Mouse (Mus musculus) 3T3-L1 (cell line): ENCODE results near the gene Abhd4.

Experiments used
- DNase-seq: peaks from one replicate; pipeline ENCODE4 v3.0.0-alpha.2; 2015; ENCODE audit warnings: low read depth, low spot score

Abhd4 gene

DNA sequence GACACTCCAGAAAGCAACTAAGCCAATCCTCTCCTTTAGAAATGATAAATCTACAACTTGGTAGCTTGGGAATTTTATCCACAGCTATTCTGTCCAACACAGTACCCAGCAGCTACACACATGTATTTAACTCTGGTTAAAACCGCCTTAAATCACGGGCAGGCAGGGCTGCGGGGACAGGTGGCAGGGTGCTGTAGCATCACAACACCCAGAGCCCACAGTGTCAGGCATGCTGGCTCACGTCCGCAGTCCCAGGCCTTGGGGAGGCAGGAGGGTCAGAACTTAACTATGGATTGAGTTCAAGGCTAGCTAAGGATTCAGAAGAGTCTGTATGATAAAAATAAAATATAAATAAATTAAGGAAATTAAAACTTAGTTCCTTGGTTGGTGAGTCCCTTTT lies 17.1 kb upstream of the Abhd4 start:
- no peak for DNase-seq

DNA sequence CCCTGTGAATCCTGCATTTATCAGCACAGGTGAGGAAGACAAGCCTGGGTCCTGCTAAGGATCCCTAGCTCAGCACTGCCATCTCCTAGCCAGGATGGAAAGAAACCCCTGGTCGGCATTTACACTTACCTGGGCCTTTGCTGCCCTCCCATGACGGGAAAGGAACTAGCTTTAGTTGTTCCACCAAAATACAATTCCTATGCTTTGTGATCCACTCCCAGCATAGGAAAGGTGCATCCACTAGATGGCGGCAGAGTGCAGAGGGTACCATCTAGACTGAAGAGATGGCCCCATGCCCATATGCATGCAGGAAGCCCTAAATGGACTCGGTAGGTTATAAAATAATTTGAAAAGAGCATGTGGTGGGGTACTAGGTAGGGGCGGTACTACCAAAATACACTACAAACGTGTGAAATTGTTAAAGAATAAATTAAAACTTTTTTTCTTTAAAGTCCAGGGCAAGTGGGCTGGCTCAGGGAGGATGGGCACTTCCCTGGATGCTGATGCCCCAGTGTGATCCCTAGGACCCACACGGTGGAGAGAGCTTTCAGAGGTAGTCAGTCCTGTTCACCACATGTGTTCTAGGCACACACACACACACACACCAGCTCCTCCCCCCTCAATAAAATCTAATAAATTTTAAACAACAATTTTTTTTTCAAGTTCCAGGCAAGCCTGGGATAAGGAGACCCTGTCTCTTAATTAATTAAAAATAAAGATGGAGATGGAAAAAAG lies 14.8 kb upstream of the Abhd4 start:
- peak; percentile 94 for DNase-seq

GRCm38 (mm10) chr14:54240542-54240941 lies 13.4 kb upstream of the Abhd4 start:
- DNase-seq: no peak

DNA sequence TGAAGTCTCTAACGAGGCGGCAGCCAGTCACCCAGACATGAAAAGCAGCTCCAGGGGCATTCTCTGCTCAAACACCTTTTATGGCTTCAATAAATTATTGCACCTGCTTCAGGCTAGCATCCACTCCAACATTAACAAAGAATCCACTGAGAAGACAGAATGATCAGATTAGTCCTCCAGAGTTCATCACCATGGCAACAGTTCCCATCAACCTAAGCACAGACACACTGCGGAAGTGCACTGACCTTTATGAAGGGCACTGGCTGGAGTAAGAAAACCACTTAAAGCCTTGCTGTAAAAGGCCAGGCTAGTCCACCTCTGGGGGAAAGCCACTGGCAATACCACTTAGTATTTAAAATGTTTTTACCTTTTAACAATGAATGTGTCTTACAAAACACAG lies 9.8 kb upstream of the Abhd4 start:
- DNase-seq: no peak

GRCm38 (mm10) chr14:54246232-54246631 lies 7.8 kb upstream of the Abhd4 start:
- DNase-seq: no peak

GRCm38 (mm10) chr14:54249326-54249725 lies 4.7 kb upstream of the Abhd4 start:
- peak; percentile 40 for DNase-seq

GRCm38 (mm10) chr14:54250122-54250521 lies 3.9 kb upstream of the Abhd4 start:
- DNase-seq: no peak

DNA sequence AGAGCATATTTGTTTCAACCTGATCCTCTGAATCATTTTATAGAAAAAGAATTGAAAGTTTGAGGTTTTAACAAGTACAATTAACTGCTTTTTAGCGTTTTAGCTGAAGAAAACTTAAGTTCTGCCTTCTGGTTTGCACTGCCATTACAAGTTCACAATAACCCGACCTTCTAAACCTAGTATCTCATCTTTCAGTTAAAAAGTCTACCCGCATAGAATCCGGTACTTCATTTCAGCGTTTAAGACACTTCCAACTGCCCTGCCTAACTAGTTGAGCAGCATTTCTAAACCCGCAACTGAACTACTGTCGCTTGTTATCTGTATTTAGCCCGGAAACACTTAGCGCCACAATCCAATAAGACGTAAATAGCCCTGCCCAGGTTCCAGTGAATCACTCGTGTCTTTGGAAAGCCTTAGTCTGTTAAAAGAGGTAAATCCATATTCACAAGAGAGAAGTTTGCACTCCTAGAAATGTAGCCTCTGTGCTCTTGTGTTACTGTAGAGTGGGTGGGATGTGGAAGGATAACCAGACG lies 748 bp downstream of the Abhd4 start:
- DNase-seq: no peak

- DNase-seq: no peak
Measured at GRCm38 (mm10) chr14:54258131-54258670, 4.2 kb downstream of the Abhd4 start.

- peak; percentile 96 for DNase-seq
Measured at GRCm38 (mm10) chr14:54259003-54259721, 5.2 kb downstream of the Abhd4 start.

GRCm38 (mm10) chr14:54259722-54260085 lies 5.7 kb downstream of the Abhd4 start:
- peak; percentile 53 for DNase-seq

GRCm38 (mm10) chr14:54260196-54260595 lies 6.2 kb downstream of the Abhd4 start:
- DNase-seq: peak; percentile 64

DNA sequence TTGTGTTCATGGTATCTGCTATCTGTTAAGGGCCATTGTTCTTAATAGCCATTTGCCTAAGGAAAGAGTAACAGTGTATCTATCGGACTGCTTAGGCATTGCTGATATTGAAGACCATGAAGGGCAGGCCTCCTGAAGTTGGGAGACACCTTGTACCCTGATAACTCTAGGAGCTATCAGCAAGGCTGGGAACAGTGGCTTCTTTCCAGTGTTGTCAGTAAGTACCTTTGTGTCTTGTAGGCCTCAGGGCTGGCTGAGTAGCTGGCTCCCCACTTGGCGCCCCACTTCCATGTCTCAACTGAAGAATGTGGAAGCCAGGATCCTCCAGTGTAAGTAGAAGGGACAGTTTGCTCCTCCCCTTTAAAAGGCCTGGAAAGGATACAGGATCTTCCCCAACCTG lies 7.4 kb downstream of the Abhd4 start:
- no peak for DNase-seq

GRCm38 (mm10) chr14:54262622-54263021 lies 8.6 kb downstream of the Abhd4 start:
- no peak for DNase-seq

DNA sequence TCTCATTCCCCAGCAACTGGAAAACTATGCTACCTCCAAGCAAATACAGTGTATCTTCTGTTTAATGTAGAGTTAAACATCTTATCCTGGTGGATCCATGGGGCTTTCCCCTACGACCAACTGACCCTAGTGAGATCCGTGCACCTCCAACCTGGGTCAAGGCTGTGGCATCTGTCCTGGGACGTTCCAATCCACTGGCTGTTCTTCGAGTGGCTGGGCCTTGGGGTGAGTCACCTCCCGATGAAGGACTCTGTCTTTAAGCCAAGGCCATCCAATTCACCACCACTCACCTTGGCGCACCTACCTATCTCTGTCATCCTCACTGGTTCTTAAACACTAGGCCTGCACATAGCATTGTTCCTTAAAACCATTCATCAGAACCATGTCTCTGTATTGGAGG lies 9.1 kb downstream of the Abhd4 start:
- DNase-seq: no peak

GRCm38 (mm10) chr14:54264231-54264630 lies 10.2 kb downstream of the Abhd4 start:
- DNase-seq: no peak

DNA sequence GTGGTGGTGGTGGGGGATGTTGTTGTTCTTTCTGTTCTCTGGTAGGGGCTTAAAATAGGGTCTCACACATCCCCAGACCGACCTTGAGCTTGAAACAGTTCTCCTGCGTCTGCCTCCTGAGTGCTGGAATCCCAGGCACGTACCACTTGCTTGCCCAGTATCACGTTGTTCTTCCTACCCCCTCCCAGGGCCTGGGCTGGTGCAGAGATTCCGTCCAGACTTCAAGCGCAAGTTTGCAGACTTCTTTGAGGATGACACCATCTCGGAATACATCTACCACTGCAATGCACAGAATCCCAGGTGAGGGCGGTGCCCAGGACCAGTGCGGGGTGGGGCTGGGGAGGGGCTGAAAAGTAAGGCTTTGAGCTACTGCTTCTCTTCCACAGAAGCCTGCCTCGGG lies 11.1 kb downstream of the Abhd4 start:
- DNase-seq: no peak

GRCm38 (mm10) chr14:54265951-54266350 lies 12.0 kb downstream of the Abhd4 start:
- DNase-seq: no peak

DNA sequence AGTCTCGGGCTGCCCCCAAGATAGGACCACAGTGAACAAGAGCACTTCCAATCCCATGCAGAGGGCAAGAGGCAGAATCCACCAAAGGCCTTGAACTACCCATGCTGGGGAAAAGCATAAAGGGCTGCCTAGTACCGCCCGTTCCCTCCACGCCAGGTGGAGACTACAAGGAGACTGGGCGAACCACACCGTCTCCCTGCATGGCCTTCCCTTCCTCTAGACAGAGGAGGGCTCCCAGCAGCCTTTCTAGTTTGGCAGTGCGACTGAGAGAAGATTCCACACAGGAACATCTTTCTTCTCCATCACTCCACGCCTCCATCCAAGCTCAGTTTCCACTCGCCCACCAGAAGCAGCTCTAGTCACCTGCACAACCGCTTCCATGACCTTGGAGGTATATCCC lies 14.0 kb downstream of the Abhd4 start:
- DNase-seq: no peak

GRCm38 (mm10) chr14:54269566-54269965 lies 15.6 kb downstream of the Abhd4 start:
- no peak for DNase-seq

GRCm38 (mm10) chr14:54270413-54270812 lies 16.4 kb downstream of the Abhd4 start:
- DNase-seq: no peak

- no peak for DNase-seq
Measured at GRCm38 (mm10) chr14:54271976-54272606, 18.1 kb downstream of the Abhd4 start.
